Mouse (Mus musculus) heart, embryonic 12.5 days (tissue): ENCODE data around the gene Rpa1. TPM values are rescaled to one million over a fixed set of nuclear protein-coding genes. Genes with fewer than 3 reads are reported as not detected.

ENCODE experiments used
- ATAC-seq: fragments of 200-750 bp; cut with Nextera tagmentation; 2 replicates; pipeline ENCODE4 v1.8.0; 2017; ENCODE audit warnings: moderate TSS enrichment, moderate library complexity; ENCODE audit not compliant: insufficient number of reproducible peaks, low FRiP score
- H3K27ac ChIP-seq: fragments of 300-500 bp; sonication (generic); 2 replicates; pipeline ENCODE4 v1.5.1; 2016; ENCODE audit warnings: mild to moderate bottlenecking, moderate library complexity; ENCODE audit not compliant: poor library complexity, severe bottlenecking
- H3K27me3 ChIP-seq: fragments of 300-500 bp; sonication (generic); replicated peaks from 2 replicates; pipeline ENCODE4 v1.6.1; 2016; ENCODE audit warnings: mild to moderate bottlenecking, moderate library complexity
- H3K36me3 ChIP-seq: fragments of 300-500 bp; sonication (generic); 2 replicates; pipeline ENCODE4 v1.6.1; 2016; ENCODE audit warnings: mild to moderate bottlenecking, moderate library complexity
- H3K4me1 ChIP-seq: fragments of 300-500 bp; sonication (generic); replicated peaks from 2 replicates; pipeline ENCODE4 v1.6.1; 2016; ENCODE audit warnings: mild to moderate bottlenecking
- H3K4me2 ChIP-seq: fragments of 300-500 bp; sonication (generic); 2 replicates; pipeline ENCODE4 v1.6.1; 2016; ENCODE audit warnings: mild to moderate bottlenecking, moderate library complexity
- H3K4me3 ChIP-seq: fragments of 300-500 bp; sonication (generic); 2 replicates; pipeline ENCODE4 v1.5.1; 2016; ENCODE audit warnings: mild to moderate bottlenecking
- H3K9ac ChIP-seq: fragments of 300-500 bp; sonication (generic); 2 replicates; pipeline ENCODE4 v1.6.1; 2016; ENCODE audit warnings: mild to moderate bottlenecking, moderate library complexity
- H3K9me3 ChIP-seq: fragments of 300-500 bp; sonication (generic); replicated peaks from 2 replicates; pipeline ENCODE4 v1.6.1; 2016; ENCODE audit warnings: mild to moderate bottlenecking, moderate library complexity
- WGBS: fragments of 180-500 bp; shearing (Covaris S2); methylation state at CpG from one replicate; pipeline ENCODE4 v1.1.7; 2016; 5-methylcytosine and 5-hydroxymethylcytosine counted together
- microRNA-seq: library from miRNA; unstranded; fragments of <30 nt; microRNA quantifications from one replicate; pipeline ENCODE4, GENCODE M21; 2017
- polyA plus RNA-seq: library from polyadenylated mRNA; unstranded; fragments of >200 nt; fragmentation: Nextera tagmentation; extraction: Ambion mirVana; gene quantifications from 2 replicates; pipeline ENCODE4 v1.2.1, GENCODE M21; 2016

The Rpa1 gene
- polyA plus RNA-seq, 1 experiment from 2014 or later: 122 TPM

GRCm38 (mm10) chr11:75251557-75252070 lies 96.5 kb downstream of the Rpa1 start:
- 52% methylated on average over 7 of the region's 7 CpGs for WGBS
- peaks cover 58% of the 10 kb centered on the region for H3K4me1 ChIP-seq

GRCm38 (mm10) chr11:75251006-75251512 lies 97.1 kb downstream of the Rpa1 start:
- WGBS: 68% methylated on average over 4 of the region's 4 CpGs
- no peaks in the 10 kb centered on the region for H3K27me3 ChIP-seq
- H3K4me2 ChIP-seq: no peak overlapping the region
- no peak overlapping the region for H3K9ac ChIP-seq
- ATAC-seq: no peak
- H3K9me3 ChIP-seq: no peaks in the 10 kb centered on the region
- no peak overlapping the region; the same call in 1 of the 2 replicates for H3K27ac ChIP-seq
- no peaks in the 10 kb centered on the region for H3K36me3 ChIP-seq
- no peak overlapping the region for H3K4me3 ChIP-seq
- peaks cover 63% of the 10 kb centered on the region for H3K4me1 ChIP-seq

More at GRCm38 (mm10) chr11:75251557-75252070, 96.5 kb downstream of the Rpa1 start:
- no peak for ATAC-seq
- Histone ChIP-seq H3K9ac (no peak overlapping the region), H3K4me2 (no peak overlapping the region), H3K9me3 (no peaks in the 10 kb centered on the region), H3K4me3 (no peak overlapping the region), H3K27ac (peak overlapping the region; percentile 37; the same call in 1 of the 2 replicates), H3K27me3 (no peaks in the 10 kb centered on the region), H3K36me3 (no peaks in the 10 kb centered on the region)

- peaks cover 69% of the 10 kb centered on the region for H3K4me1 ChIP-seq
- WGBS: 61% methylated on average over 9 of the region's 9 CpGs
- peak overlapping the region; percentile 63 for H3K27ac ChIP-seq
- no peak overlapping the region for H3K4me3 ChIP-seq
- ATAC-seq: no peak
- H3K27me3 ChIP-seq: no peaks in the 10 kb centered on the region
- H3K36me3 ChIP-seq: no peaks in the 10 kb centered on the region
- H3K4me2 ChIP-seq: peak overlapping the region; percentile 2; the same call in 1 of the 2 replicates
- H3K9me3 ChIP-seq: no peaks in the 10 kb centered on the region
- peak overlapping the region; percentile 49; the same call in 1 of the 2 replicates for H3K9ac ChIP-seq
Measured at GRCm38 (mm10) chr11:75249588-75249987, 98.5 kb downstream of the Rpa1 start.

Small RNA genes lying within 50 kb of the gene (microRNA-seq; reads per million reads assigned to microRNA genes)
- gene Gm47300: not detected

Other genes with a start within 250 kb of the Rpa1 start
- gene Hic1, start 178.8 kb downstream of the Rpa1 start, polyA plus RNA-seq: 13.3 and 13.8 TPM in 2 replicates
- 19.4 and 20.5 TPM in 2 replicates for gene Ovca2, start 169.5 kb downstream of the Rpa1 start, polyA plus RNA-seq
- gene Dph1, start 157.1 kb downstream of the Rpa1 start, polyA plus RNA-seq: 23.3 and 23.5 TPM in 2 replicates
- gene Rtn4rl1, start 154.5 kb downstream of the Rpa1 start, polyA plus RNA-seq: 16.3 and 16.8 TPM in 2 replicates
- gene Smyd4, start 109 bp upstream of the Rpa1 start, polyA plus RNA-seq: 12.8 and 14.6 TPM in 2 replicates
- gene Serpinf1, start 74.4 kb upstream of the Rpa1 start, polyA plus RNA-seq: 39.6 and 39.7 TPM in 2 replicates
- 0.86 and 6.4 TPM in 2 replicates for gene Serpinf2, start 91.3 kb upstream of the Rpa1 start, polyA plus RNA-seq
- gene Wdr81, start 106.4 kb upstream of the Rpa1 start, polyA plus RNA-seq: 5.6 and 5.7 TPM in 2 replicates
- gene Tlcd2, start 113.4 kb upstream of the Rpa1 start, polyA plus RNA-seq: 12.7 and 13.1 TPM in 2 replicates
- 41.3 and 42.7 TPM in 2 replicates for gene Prpf8, start 138.5 kb upstream of the Rpa1 start, polyA plus RNA-seq
- gene Rilp, start 161.8 kb upstream of the Rpa1 start, polyA plus RNA-seq: 1.4 and 2.3 TPM in 2 replicates
- gene Scarf1, start 165.2 kb upstream of the Rpa1 start, polyA plus RNA-seq: 12.3 and 13.8 TPM in 2 replicates
- gene Slc43a2, start 183.4 kb upstream of the Rpa1 start, polyA plus RNA-seq: 4.1 and 4.3 TPM in 2 replicates
- gene Pitpna, start 239.8 kb upstream of the Rpa1 start, polyA plus RNA-seq: 75.3 and 80.1 TPM in 2 replicates